Mouse (Mus musculus): ENCODE measurements around the gene Tmsb15b2.
"Not testable (repeated sequence)": the region's sequence is repeated elsewhere in the genome, so short reads cannot be mapped to it uniquely, and the experiment has no call there.

- TF ChIP-seq CTCF, EP300 (IDR thresholded peaks at IDR 0.05; ENCODE audit: low read depth): not testable (repeated sequence)
Measured at GRCm38 (mm10) chrX:136975397-136975796, at the start of gene Tmsb15b2.
